Mouse (Mus musculus) embryonic facial prominence, embryonic 11.5 days (tissue): Measurements from ENCODE around the gene Arl13b. TPM values are rescaled to one million over a fixed set of nuclear protein-coding genes. Genes with fewer than 3 reads are reported as not detected.

Source experiments
- ATAC-seq: fragments of 200-750 bp; cut with Nextera tagmentation; replicated peaks from 2 replicates; pipeline ENCODE4 v1.8.0; 2017; ENCODE audit warnings: low read depth; ENCODE audit not compliant: insufficient number of reproducible peaks, low FRiP score, low TSS enrichment
- DNase-seq: peaks from one replicate; pipeline ENCODE4 v3.0.0-alpha.2; 2015; ENCODE audit warnings: low spot score
- H3K27ac ChIP-seq: fragments of 300-500 bp; sonication (generic); replicated peaks from 2 replicates; pipeline ENCODE4 v1.5.1; 2014; ENCODE audit warnings: mild to moderate bottlenecking, low read depth, low read length, control low read depth
- H3K27me3 ChIP-seq: fragments of 300-500 bp; sonication (generic); 2 replicates; pipeline ENCODE4 v1.6.1; 2014; ENCODE audit warnings: mild to moderate bottlenecking, low read length, moderate library complexity, mixed read lengths; ENCODE audit not compliant: control insufficient read depth, insufficient read depth
- H3K36me3 ChIP-seq: fragments of 300-500 bp; sonication (generic); replicated peaks from 2 replicates; pipeline ENCODE4 v1.6.1; 2014; ENCODE audit warnings: low read depth, mild to moderate bottlenecking, low read length, moderate library complexity, mixed read lengths; ENCODE audit not compliant: control insufficient read depth, insufficient read depth
- H3K4me1 ChIP-seq: fragments of 300-500 bp; sonication (generic); 2 replicates; pipeline ENCODE4 v1.6.1; 2014; ENCODE audit warnings: low read length, mixed read lengths; ENCODE audit not compliant: control insufficient read depth, insufficient read depth
- H3K4me2 ChIP-seq: fragments of 300-500 bp; sonication (generic); 2 replicates; pipeline ENCODE4 v1.6.1; 2014; ENCODE audit warnings: low read depth, mild to moderate bottlenecking, control low read depth, low read length, moderate library complexity
- H3K4me3 ChIP-seq: fragments of 300-500 bp; sonication (generic); 2 replicates; pipeline ENCODE4 v1.5.1; 2014; ENCODE audit warnings: low read depth, low read length, control low read depth
- H3K9ac ChIP-seq: fragments of 300-500 bp; sonication (generic); replicated peaks from 2 replicates; pipeline ENCODE4 v1.6.1; 2014; ENCODE audit warnings: mild to moderate bottlenecking, control low read depth, low read length
- H3K9me3 ChIP-seq: fragments of 300-500 bp; sonication (generic); replicated peaks from 2 replicates; pipeline ENCODE4 v1.6.1; 2016; ENCODE audit warnings: mild to moderate bottlenecking, low read length, inconsistent platforms, mixed read lengths; ENCODE audit not compliant: control insufficient read depth
- WGBS: fragments of 180-500 bp; shearing (Covaris S2); extraction: QIAGEN DNeasy Blood & Tissue Kit; methylation state at CpG from one replicate; pipeline ENCODE4 v1.1.7; 2014; 5-methylcytosine and 5-hydroxymethylcytosine counted together
- polyA plus RNA-seq: library from polyadenylated mRNA; unstranded; fragments of >200 nt; fragmentation: Nextera tagmentation; extraction: Ambion mirVana; gene quantifications from 2 replicates; pipeline ENCODE4 v1.2.1, GENCODE M21; 2014

The Arl13b gene
- polyA plus RNA-seq, 1 experiment from 2014 or later = 22.6 TPM

DNA sequence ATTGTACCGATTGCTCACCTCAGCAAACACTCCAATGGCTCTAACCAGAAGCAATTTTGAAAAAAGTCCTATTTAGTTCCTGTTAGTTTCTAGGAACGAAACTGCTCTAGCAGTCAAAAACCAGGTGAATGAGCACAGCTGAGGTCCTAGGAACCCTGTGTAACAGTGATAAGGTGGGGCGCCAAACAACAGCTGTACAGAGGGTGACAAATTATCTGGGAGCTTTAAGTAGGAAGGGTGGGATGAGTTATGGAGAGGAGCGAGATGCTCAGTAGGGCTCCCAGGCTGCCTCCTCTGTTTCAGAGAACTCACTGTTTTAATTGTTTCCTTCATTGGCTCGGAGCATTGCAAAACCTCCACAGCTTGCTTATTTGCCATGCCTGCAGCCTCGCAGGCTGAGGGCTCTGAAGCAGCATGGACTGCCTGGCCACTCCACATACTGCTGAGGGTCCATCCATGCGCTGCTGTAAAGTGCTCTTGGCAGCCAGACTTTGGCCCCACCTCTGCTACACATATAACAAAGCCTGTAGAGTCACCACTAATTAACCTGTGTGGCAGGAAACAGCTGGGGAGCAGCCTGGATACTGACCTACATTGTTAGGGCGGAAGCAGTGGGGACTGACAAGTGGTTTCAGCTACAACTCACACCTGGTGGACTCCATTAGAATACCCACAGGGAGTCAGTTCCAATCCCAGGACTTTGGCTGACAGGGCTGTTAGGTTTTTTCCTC is 39.4 kb downstream of the Arl13b start:
- H3K9ac ChIP-seq = no peak overlapping the region
- no peak overlapping the region for H3K4me2 ChIP-seq
- no peaks in the 10 kb centered on the region for H3K9me3 ChIP-seq
- no peak overlapping the region for H3K27ac ChIP-seq
- DNase-seq = peak; percentile 12
- no peak overlapping the region for H3K4me3 ChIP-seq
- ATAC-seq = peak; percentile 48; the same call in 1 of the 2 replicates
- WGBS = 53% methylated on average over 8 of the region's 8 CpGs
- H3K4me1 ChIP-seq = no peaks in the 10 kb centered on the region
- no peaks in the 10 kb centered on the region for H3K27me3 ChIP-seq
- no peaks in the 10 kb centered on the region for H3K36me3 ChIP-seq

DNA sequence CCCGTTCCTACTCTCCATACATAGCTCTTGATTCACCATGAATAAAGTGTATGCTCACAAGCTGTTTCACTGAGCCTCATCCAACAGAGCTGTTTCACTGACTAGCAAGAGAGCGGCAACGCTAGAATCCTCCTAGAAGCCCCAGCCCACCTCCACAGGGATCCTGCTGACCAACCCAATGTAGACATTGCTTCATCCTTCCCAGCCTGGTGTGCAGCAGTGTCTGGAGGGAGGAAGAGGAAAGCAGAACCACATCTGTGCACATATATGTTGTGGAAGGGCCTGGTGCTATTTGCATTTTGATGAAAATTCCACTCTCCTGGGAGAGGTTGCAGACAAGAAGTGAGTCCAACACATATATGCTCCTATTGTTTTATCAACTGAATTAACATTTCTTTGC is 42.2 kb downstream of the Arl13b start:
- Histone ChIP-seq H3K27ac (no peak overlapping the region), H3K27me3 (no peaks in the 10 kb centered on the region), H3K9ac (no peak overlapping the region), H3K36me3 (no peaks in the 10 kb centered on the region), H3K4me3 (no peak overlapping the region), H3K4me1 (no peaks in the 10 kb centered on the region), H3K4me2 (no peak overlapping the region), H3K9me3 (no peaks in the 10 kb centered on the region)
- DNase-seq = no peak
- WGBS = 93% methylated on average over 3 of the region's 3 CpGs
- ATAC-seq = no peak

- Histone ChIP-seq H3K4me3 (no peak overlapping the region), H3K27me3 (no peaks in the 10 kb centered on the region), H3K9ac (no peak overlapping the region), H3K36me3 (no peaks in the 10 kb centered on the region), H3K27ac (no peak overlapping the region), H3K4me2 (no peak overlapping the region), H3K9me3 (no peaks in the 10 kb centered on the region), H3K4me1 (no peaks in the 10 kb centered on the region)
- ATAC-seq (no peak), DNase-seq (no peak)
- 78% methylated on average over 3 of the region's 3 CpGs for WGBS
Observed at GRCm38 (mm10) chr16:62799839-62800238, 47.0 kb downstream of the Arl13b start.

DNA sequence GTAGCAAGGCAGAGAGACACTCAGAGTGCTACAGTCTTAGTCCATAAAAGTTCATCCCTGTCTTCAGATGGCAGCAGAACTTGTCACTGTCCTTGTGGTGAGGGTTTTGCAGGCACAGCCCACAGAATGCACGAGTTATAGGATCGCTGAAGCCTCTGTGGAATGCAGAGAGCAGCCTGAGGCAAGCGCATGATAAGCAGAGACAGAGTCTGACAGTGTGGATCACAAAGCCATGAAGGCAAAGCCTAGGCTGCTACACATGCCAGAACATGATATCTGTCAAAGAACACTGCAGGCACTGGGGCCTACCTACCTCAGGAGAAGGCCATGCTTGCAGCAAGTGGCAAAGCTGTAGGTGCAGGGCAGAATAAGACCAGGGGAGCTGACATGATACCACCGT is 47.4 kb downstream of the Arl13b start:
- no peaks in the 10 kb centered on the region for H3K27me3 ChIP-seq
- ATAC-seq (peak; percentile 62; the same call in 1 of the 2 replicates), DNase-seq (peak; percentile 36)
- H3K4me2 ChIP-seq = no peak overlapping the region
- H3K27ac ChIP-seq = no peak overlapping the region
- no peaks in the 10 kb centered on the region for H3K9me3 ChIP-seq
- no peak overlapping the region for H3K9ac ChIP-seq
- no peaks in the 10 kb centered on the region for H3K4me1 ChIP-seq
- H3K36me3 ChIP-seq = no peaks in the 10 kb centered on the region
- H3K4me3 ChIP-seq = no peak overlapping the region
- 71% methylated on average over 4 of the region's 4 CpGs for whole genome bisulfite sequencing

DNA sequence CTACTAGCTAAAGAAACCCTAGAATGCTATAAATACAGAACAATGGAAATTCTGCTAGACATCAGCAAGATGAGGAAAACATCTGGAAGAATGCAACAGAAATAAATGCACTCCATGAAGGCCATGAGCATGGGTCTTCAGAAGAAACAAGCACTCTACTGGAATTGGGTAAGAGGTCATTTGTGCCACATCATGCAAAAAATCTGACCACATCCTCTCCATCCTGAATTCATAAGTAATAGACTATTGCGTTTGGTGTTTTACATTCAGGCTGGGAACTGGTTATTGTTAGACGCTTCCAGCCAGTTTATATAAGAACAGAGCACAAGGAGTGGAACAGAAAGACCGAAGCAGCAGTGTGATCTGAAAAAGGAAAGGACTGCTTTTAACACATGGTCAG is 48.0 kb downstream of the Arl13b start:
- Histone ChIP-seq H3K9ac (no peak overlapping the region), H3K4me3 (no peak overlapping the region), H3K4me1 (no peaks in the 10 kb centered on the region), H3K27ac (no peak overlapping the region), H3K9me3 (no peaks in the 10 kb centered on the region), H3K4me2 (no peak overlapping the region), H3K36me3 (no peaks in the 10 kb centered on the region), H3K27me3 (no peaks in the 10 kb centered on the region)
- WGBS = 92% methylated on average over 3 of the region's 3 CpGs
- DNase-seq (no peak), ATAC-seq (no peak)

GRCm38 (mm10) chr16:62796608-62797007 is 50.2 kb downstream of the Arl13b start:
- Histone ChIP-seq H3K9me3 (no peaks in the 10 kb centered on the region), H3K36me3 (no peaks in the 10 kb centered on the region), H3K4me1 (no peaks in the 10 kb centered on the region), H3K4me3 (no peak overlapping the region), H3K27me3 (no peaks in the 10 kb centered on the region), H3K4me2 (no peak overlapping the region), H3K9ac (no peak overlapping the region), H3K27ac (no peak overlapping the region)
- WGBS = 80% methylated on average over 1 of the region's 1 CpGs
- ATAC-seq = no peak
- DNase-seq = no peak

- no peaks in the 10 kb centered on the region for H3K4me1 ChIP-seq
- no peaks in the 10 kb centered on the region for H3K27me3 ChIP-seq
- peak within 1 kb of the TSS; percentile 55 for H3K4me2 ChIP-seq
- peak within 1 kb of the TSS; percentile 76 for H3K4me3 ChIP-seq
- no peaks in the 10 kb centered on the region for H3K9me3 ChIP-seq
- DNase-seq = peak; percentile 98
- H3K36me3 ChIP-seq = no peaks in the 10 kb centered on the region
- H3K27ac ChIP-seq = peak within 1 kb of the TSS; percentile 59
- 5% methylated on average over 41 of the region's 41 CpGs for WGBS
- peak; percentile 97 for ATAC-seq
- peak within 1 kb of the TSS; percentile 90 for H3K9ac ChIP-seq
Observed at GRCm38 (mm10) chr16:62786621-62787331, 60.1 kb downstream of the Arl13b start, which contains the start of gene Nsun3. TSS of gene Nsun3 (minus strand) at chr16:62786818.

DNA sequence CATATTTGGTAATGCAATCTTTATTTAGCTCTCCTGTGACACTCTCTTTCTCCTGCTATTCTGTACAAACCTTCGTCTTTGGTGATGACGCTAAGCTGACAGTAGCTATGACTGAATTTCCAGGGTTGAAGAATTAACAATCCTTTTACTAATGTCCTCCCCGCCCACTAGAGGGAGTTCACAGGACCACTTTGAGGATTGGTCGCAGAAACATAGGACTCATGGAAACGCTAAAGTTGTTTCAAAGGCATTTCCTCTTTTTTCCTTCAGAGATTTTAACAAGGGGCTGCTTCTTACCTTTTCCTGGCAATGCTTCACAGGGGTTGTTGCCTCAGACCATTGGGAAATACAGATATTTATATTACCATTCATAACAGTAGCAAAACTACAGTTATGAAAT is 64.6 kb downstream of the Arl13b start:
- Histone ChIP-seq H3K4me2 (no peak overlapping the region), H3K9ac (no peak overlapping the region), H3K4me1 (no peaks in the 10 kb centered on the region), H3K27me3 (no peaks in the 10 kb centered on the region), H3K36me3 (no peaks in the 10 kb centered on the region), H3K27ac (no peak overlapping the region), H3K9me3 (no peaks in the 10 kb centered on the region), H3K4me3 (no peak overlapping the region)
- WGBS = 64% methylated on average over 5 of the region's 5 CpGs
- DNase-seq (peak; percentile 43), ATAC-seq (no peak)
